Mouse (Mus musculus) cerebellum, adult 9-11 months (tissue): Measurements from ENCODE around the gene Pcdh15.

Experiments used
- DNase-seq: peaks from one replicate; pipeline ENCODE4 v3.0.0; 2022

Pcdh15 gene

GRCm38 (mm10) chr10:73384003-73384402 lies 284.9 kb downstream of the Pcdh15 start:
- DNase-seq, result no peak

- DNase-seq, result no peak
These were observed 301.3 kb downstream of the Pcdh15 start for GRCm38 (mm10) chr10:73400426-73400825.

- no peak for DNase-seq
These were observed 326.3 kb downstream of the Pcdh15 start for GRCm38 (mm10) chr10:73425408-73425807.

GRCm38 (mm10) chr10:73431345-73431744 lies 332.2 kb downstream of the Pcdh15 start:
- DNase-seq, result no peak

GRCm38 (mm10) chr10:73484082-73484481 lies 384.9 kb downstream of the Pcdh15 start:
- DNase-seq, result no peak

GRCm38 (mm10) chr10:73491654-73492053 lies 392.5 kb downstream of the Pcdh15 start:
- DNase-seq, result no peak

- no peak for DNase-seq
These were observed 415.7 kb downstream of the Pcdh15 start for GRCm38 (mm10) chr10:73514846-73515245.

GRCm38 (mm10) chr10:73515742-73516141 lies 416.6 kb downstream of the Pcdh15 start:
- DNase-seq, result no peak

- DNase-seq, result no peak
These were observed 420.3 kb downstream of the Pcdh15 start for GRCm38 (mm10) chr10:73519438-73519837.

- no peak for DNase-seq
These were observed 453.7 kb downstream of the Pcdh15 start for GRCm38 (mm10) chr10:73552831-73553230.

- DNase-seq, result peak; percentile 9
These were observed 465.1 kb downstream of the Pcdh15 start for GRCm38 (mm10) chr10:73564216-73564615.

GRCm38 (mm10) chr10:73574711-73575297 lies 475.7 kb downstream of the Pcdh15 start:
- no peak for DNase-seq

GRCm38 (mm10) chr10:73667501-73667900 lies 568.4 kb downstream of the Pcdh15 start:
- DNase-seq, result no peak

GRCm38 (mm10) chr10:73700519-73701286 lies 601.6 kb downstream of the Pcdh15 start:
- DNase-seq, result no peak

GRCm38 (mm10) chr10:73725566-73726240 lies 626.6 kb downstream of the Pcdh15 start:
- no peak for DNase-seq

GRCm38 (mm10) chr10:73733246-73733645 lies 634.1 kb downstream of the Pcdh15 start:
- no peak for DNase-seq

- DNase-seq, result no peak
These were observed 649.9 kb downstream of the Pcdh15 start for GRCm38 (mm10) chr10:73749021-73749420.

GRCm38 (mm10) chr10:73753876-73754275 lies 654.7 kb downstream of the Pcdh15 start:
- no peak for DNase-seq

- no peak for DNase-seq
These were observed 683.8 kb downstream of the Pcdh15 start for GRCm38 (mm10) chr10:73782945-73783344.

GRCm38 (mm10) chr10:73788163-73788562 lies 689.0 kb downstream of the Pcdh15 start:
- no peak for DNase-seq

GRCm38 (mm10) chr10:73805069-73805468 lies 705.9 kb downstream of the Pcdh15 start:
- DNase-seq, result no peak

- no peak for DNase-seq
These were observed 713.2 kb downstream of the Pcdh15 start for GRCm38 (mm10) chr10:73812311-73812710.

GRCm38 (mm10) chr10:73821657-73822583 lies 722.8 kb downstream of the Pcdh15 start:
- DNase-seq, result peak; percentile 42
